Comparison of ENCODE assay signal across 13 mouse cellular contexts in the genomic region with DNA sequence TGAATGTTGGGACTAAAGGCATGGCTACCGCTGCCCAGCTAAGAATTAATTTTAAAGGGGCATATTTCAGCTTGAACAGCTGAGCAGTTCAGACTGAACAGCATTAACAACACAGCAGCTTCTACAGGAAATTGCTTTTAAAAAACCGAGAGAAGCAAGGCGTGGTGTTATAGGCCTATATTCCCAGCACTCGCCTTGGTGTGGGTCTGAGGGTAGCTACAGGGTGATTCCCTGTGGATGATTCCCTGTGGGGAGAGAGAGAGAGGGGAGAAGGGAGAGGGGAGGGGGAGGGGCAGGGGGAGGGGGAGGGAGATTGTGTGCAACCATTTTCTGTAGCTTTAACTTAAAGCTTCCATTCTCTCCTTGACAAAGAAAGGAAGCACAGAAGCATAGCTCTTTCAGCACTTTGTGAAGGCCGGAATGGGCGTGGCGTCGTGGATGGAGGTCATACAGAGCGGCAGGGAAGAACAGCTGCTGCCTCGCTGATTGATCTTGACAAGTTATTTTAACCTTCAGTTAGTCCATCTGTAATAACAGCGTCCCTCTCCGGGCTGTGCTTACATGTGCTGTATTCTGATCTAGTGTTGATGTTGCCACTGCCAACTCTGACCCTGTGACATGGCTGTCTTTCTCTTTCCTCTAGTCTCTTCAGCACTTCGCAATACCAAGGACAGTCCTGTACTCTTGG. TPM values are rescaled to one million over a fixed set of nuclear protein-coding genes. Genes with fewer than 3 reads are reported as not detected.
A peak's percentile ranks its signal among the peaks of the same experiment; 100 is the strongest.
DNase-seq lines count a peak whose midpoint lies in the region; ATAC-seq and TF ChIP-seq lines count a peak whose summit lies in the region.
"Had no signal": no experiment of that assay in that cellular context is flagged by ENCODE, and none has a peak within 500 bp of the region (broad histone marks: within the 10 kb centered on the region; RNA-seq: fewer than 3 reads in every experiment).

No protein-coding gene starts in this region.

- H3K27ac ChIP-seq in forebrain, embryonic 10.5 days = 0 out of 2 replicates have a peak overlapping the region, but pooled peaks have one; percentile 8
- no peak overlapping the region for H3K27ac ChIP-seq in forebrain, postnatal 0 days (ENCODE audit: low read depth, low read length)
- H3K27ac ChIP-seq in midbrain, embryonic 10.5 days (replicated peaks) = peak overlapping the region; percentile 69
- H3K27ac ChIP-seq in intestine, embryonic 15.5 days = no peak overlapping the region
- H3K27ac ChIP-seq: heart, embryonic 13.5 days; layer of hippocampus, adult 2 months had no signal

- no peaks in the 10 kb centered on the region for H3K36me3 ChIP-seq in forebrain, embryonic 10.5 days (replicated peaks)
- H3K36me3 ChIP-seq in forebrain, postnatal 0 days (ENCODE audit: insufficient read depth) = no peaks in the 10 kb centered on the region
- H3K36me3 ChIP-seq in E14TG2a.4 (ENCODE audit: insufficient read depth, low read length) = no peaks in the 10 kb centered on the region
- H3K36me3 ChIP-seq in midbrain, embryonic 10.5 days = no peaks in the 10 kb centered on the region
- no peaks in the 10 kb centered on the region for H3K36me3 ChIP-seq in intestine, embryonic 15.5 days
- H3K36me3 ChIP-seq: heart, embryonic 13.5 days had no signal

- no peak overlapping the region for H3K9ac ChIP-seq in forebrain, postnatal 0 days
- no peak overlapping the region for H3K9ac ChIP-seq in intestine, embryonic 15.5 days
- H3K9ac ChIP-seq: heart, embryonic 13.5 days had no signal

- no peaks in the 10 kb centered on the region for H3K27me3 ChIP-seq in forebrain, embryonic 10.5 days (ENCODE audit: poor library complexity, severe bottlenecking)
- no peaks in the 10 kb centered on the region for H3K27me3 ChIP-seq in forebrain, postnatal 0 days (ENCODE audit: insufficient read depth, low read length)
- H3K27me3 ChIP-seq in E14TG2a.4 (ENCODE audit: insufficient read depth, low read length) = 0 out of 2 replicates have a peak, but pooled peaks cover 4% of the 10 kb centered on the region
- no peaks in the 10 kb centered on the region for H3K27me3 ChIP-seq in midbrain, embryonic 10.5 days (ENCODE audit: low read depth, poor library complexity, severe bottlenecking)
- H3K27me3 ChIP-seq in intestine, embryonic 15.5 days (replicated peaks) = no peaks in the 10 kb centered on the region
- H3K27me3 ChIP-seq: heart, embryonic 13.5 days had no signal

- no peak for ATAC-seq in forebrain, postnatal 0 days
- no peak for ATAC-seq in intestine, embryonic 15.5 days

- H3K9me3 ChIP-seq in forebrain, embryonic 10.5 days = no peaks in the 10 kb centered on the region
- H3K9me3 ChIP-seq in forebrain, postnatal 0 days (ENCODE audit: low read length) = no peaks in the 10 kb centered on the region
- no peaks in the 10 kb centered on the region for H3K9me3 ChIP-seq in E14TG2a.4 (ENCODE audit: low read length)
- no peaks in the 10 kb centered on the region for H3K9me3 ChIP-seq in midbrain, embryonic 10.5 days (replicated peaks)
- no peaks in the 10 kb centered on the region for H3K9me3 ChIP-seq in intestine, embryonic 15.5 days
- H3K9me3 ChIP-seq: heart, embryonic 13.5 days had no signal

- intact Hi-C loops in gastrocnemius, postnatal 14 days (cut with DNase I; ENCODE audit: low total_unique reads) = no loop called here
- intact Hi-C loops in gastrocnemius, postnatal 36 days (cut with DNase I) = no loop called here

- H3K4me2 ChIP-seq in forebrain, postnatal 0 days (ENCODE audit: low read depth) = no peak overlapping the region
- no peak overlapping the region for H3K4me2 ChIP-seq in intestine, embryonic 15.5 days (replicated peaks)
- H3K4me2 ChIP-seq: heart, embryonic 13.5 days had no signal

- H3K4me1 ChIP-seq in forebrain, embryonic 10.5 days = peaks cover 11% of the 10 kb centered on the region
- no peaks in the 10 kb centered on the region for H3K4me1 ChIP-seq in forebrain, postnatal 0 days (ENCODE audit: insufficient read depth)
- H3K4me1 ChIP-seq in E14TG2a.4 (replicated peaks; ENCODE audit: low read depth, low read length) = peaks cover 33% of the 10 kb centered on the region
- peaks cover 12% of the 10 kb centered on the region for H3K4me1 ChIP-seq in midbrain, embryonic 10.5 days
- no peaks in the 10 kb centered on the region for H3K4me1 ChIP-seq in intestine, embryonic 15.5 days (replicated peaks)
- H3K4me1 ChIP-seq: heart, embryonic 13.5 days had no signal

- peak; percentile 33 for DNase-seq in forebrain, embryonic 10.5 days (ENCODE audit: extremely low spot score, low spot score)
- no peak for DNase-seq in forebrain, postnatal 0 days
- DNase-seq in embryo, embryonic 11.5 days (ENCODE audit: low read depth, low spot score) = peak; percentile 27
- DNase-seq in midbrain, embryonic 10.5 days (ENCODE audit: low spot score) = peak; percentile 51
- DNase-seq in gastrocnemius, postnatal 14 days = no peak
- DNase-seq in gastrocnemius, postnatal 36 days = no peak
- DNase-seq: right cerebral cortex, postnatal 14 days; thymus, postnatal 36 days had no signal

- TF ChIP-seq CTCF in forebrain, postnatal 0 days (IDR thresholded peaks at IDR 0.05; ENCODE audit: low read depth) = no peak
- TF ChIP-seq CTCF in E14TG2a.4 (conservative IDR thresholded peaks at IDR 0.05; ENCODE audit: low read length) = no peak

- H3K4me3 ChIP-seq in forebrain, embryonic 10.5 days = no peak overlapping the region
- no peak overlapping the region for H3K4me3 ChIP-seq in forebrain, postnatal 0 days (ENCODE audit: low read depth, low read length)
- H3K4me3 ChIP-seq in E14TG2a.4 (replicated peaks; ENCODE audit: low read length) = peak overlapping the region; percentile 53
- H3K4me3 ChIP-seq in midbrain, embryonic 10.5 days = no peak overlapping the region
- H3K4me3 ChIP-seq in intestine, embryonic 15.5 days (replicated peaks) = no peak overlapping the region
- H3K4me3 ChIP-seq: heart, embryonic 13.5 days; layer of hippocampus, adult 2 months had no signal

- 64% methylated on average over 13 of the region's 13 CpGs for WGBS in forebrain, embryonic 10.5 days
- WGBS in forebrain, postnatal 0 days = 54% methylated on average over 13 of the region's 13 CpGs
- 51% methylated on average over 13 of the region's 13 CpGs for WGBS in midbrain, embryonic 10.5 days
- 66% methylated on average over 13 of the region's 13 CpGs for WGBS in intestine, embryonic 15.5 days

RNA-seq across cellular contexts. Expression of a gene that starts 4.7 kb away (rescaled TPM):
- polyA plus RNA-seq in forebrain, embryonic 10.5 days (2016; fragmentation: Nextera tagmentation; extraction: Ambion mirVana) = not detected in 2 replicates
- not detected in 2 replicates for total RNA-seq in forebrain, postnatal 0 days (2014; rRNA removed)
- not detected in 2 replicates for polyA plus RNA-seq in forebrain, postnatal 0 days (2015; fragmentation: Nextera tagmentation; extraction: Ambion mirVana)
- polyA plus RNA-seq in midbrain, embryonic 10.5 days (2016; fragmentation: Nextera tagmentation; extraction: Ambion mirVana) = 0.09 and 0.12 TPM in 2 replicates
- polyA plus RNA-seq in intestine, embryonic 15.5 days (2015; fragmentation: Nextera tagmentation; extraction: Ambion mirVana) = not detected in 2 replicates
- total RNA-seq in gastrocnemius, postnatal 14 days (2021) = not detected
- total RNA-seq in gastrocnemius, postnatal 36 days (2021) = not detected
- total RNA-seq: layer of hippocampus, adult 2 months had no signal
- polyA plus RNA-seq: cortical plate, adult 2 months; heart, embryonic 13.5 days had no signal

RNA-seq across cellular contexts. Expression of a gene that starts 37.4 kb away (rescaled TPM):
- 0.15 TPM in 1 of 2 replicates, not detected in the other for polyA plus RNA-seq in forebrain, embryonic 10.5 days (2016; fragmentation: Nextera tagmentation; extraction: Ambion mirVana)
- not detected in 2 replicates for total RNA-seq in forebrain, postnatal 0 days (2014; rRNA removed)
- polyA plus RNA-seq in forebrain, postnatal 0 days (2015; fragmentation: Nextera tagmentation; extraction: Ambion mirVana) = 0.15 and 0.21 TPM in 2 replicates
- not detected in 2 replicates for polyA plus RNA-seq in midbrain, embryonic 10.5 days (2016; fragmentation: Nextera tagmentation; extraction: Ambion mirVana)
- polyA plus RNA-seq in intestine, embryonic 15.5 days (2015; fragmentation: Nextera tagmentation; extraction: Ambion mirVana) = 0.13 TPM in 1 of 2 replicates, not detected in the other
- total RNA-seq in gastrocnemius, postnatal 14 days (2021) = not detected
- total RNA-seq in gastrocnemius, postnatal 36 days (2021) = under 1 TPM in 1 of 2 experiments, not detected in 1; 0.18 TPM
- polyA plus RNA-seq: heart, embryonic 13.5 days had no signal

Comparison
In these comparisons a context has a peak if more than half of its experiments do, and no peak if none do; other contexts are left out.
1. DNase-seq: peak in forebrain, embryonic 10.5 days (single experiment), embryo, embryonic 11.5 days (single experiment) and midbrain, embryonic 10.5 days (single experiment); none in forebrain, postnatal 0 days (single experiment), gastrocnemius, postnatal 14 days (single experiment) and gastrocnemius, postnatal 36 days (0 of 2).
2. H3K27ac ChIP-seq: peak in forebrain, embryonic 10.5 days (single experiment) and midbrain, embryonic 10.5 days (single experiment); none in forebrain, postnatal 0 days (single experiment) and intestine, embryonic 15.5 days (single experiment).